In the genomic region with DNA sequence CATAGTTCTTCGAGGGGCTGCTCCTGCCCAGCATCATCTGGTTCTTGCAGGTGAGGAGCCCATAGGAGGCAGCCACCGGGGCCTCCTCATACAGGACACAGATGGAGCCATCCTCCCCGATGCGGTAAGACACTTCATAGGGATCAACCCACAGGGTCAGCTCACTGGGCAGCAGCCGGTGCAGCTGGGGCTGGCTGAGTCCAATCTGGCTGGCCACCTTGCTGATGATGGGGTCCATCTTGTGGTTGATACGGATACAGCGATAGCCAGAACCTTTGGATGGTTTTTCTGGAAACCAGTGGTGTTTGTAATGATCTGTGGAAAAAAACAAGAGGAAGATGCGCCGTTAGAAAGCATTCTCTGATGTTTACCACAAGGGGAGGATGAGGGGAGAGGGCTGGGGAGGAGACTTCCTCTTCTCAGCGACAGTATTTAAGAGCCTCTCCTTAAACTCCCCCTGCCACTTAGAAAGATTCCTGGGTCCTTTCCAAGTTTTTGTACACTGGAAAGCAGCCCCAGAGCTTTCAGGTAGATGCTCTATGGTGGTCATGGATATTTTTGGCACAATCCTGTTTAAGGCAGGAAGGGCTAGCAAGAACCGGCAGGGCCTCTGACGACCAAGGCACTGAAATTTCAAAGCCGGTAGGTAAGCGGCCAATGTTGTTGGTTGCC, we compare ENCODE assay signal across 9 mouse cellular contexts. TPM values are rescaled to one million over a fixed set of nuclear protein-coding genes. Genes with fewer than 3 reads are reported as not detected.
DNase-seq lines count a peak whose midpoint lies in the region; ATAC-seq and TF ChIP-seq lines count a peak whose summit lies in the region.
"Had no signal": no experiment of that assay in that cellular context is flagged by ENCODE, and none has a peak within 500 bp of the region (broad histone marks: within the 10 kb centered on the region; RNA-seq: fewer than 3 reads in every experiment).

No protein-coding gene starts in this region.

- peaks cover 23% of the 10 kb centered on the region for H3K4me1 ChIP-seq in bone marrow macrophage, adult 2 months (ENCODE audit: control insufficient read depth, insufficient read depth, low read length)
- H3K4me1 ChIP-seq in forebrain, embryonic 15.5 days = peaks cover 60% of the 10 kb centered on the region
- H3K4me1 ChIP-seq in kidney, adult 2 months (ENCODE audit: control insufficient read depth, insufficient read depth, low read length) = peaks cover 29% of the 10 kb centered on the region
- H3K4me1 ChIP-seq in stomach, embryonic 15.5 days = peaks cover 36% of the 10 kb centered on the region

- H3K36me3 ChIP-seq in forebrain, embryonic 15.5 days = peaks cover 4% of the 10 kb centered on the region; the same call in 1 of the 2 replicates
- peaks cover 2% of the 10 kb centered on the region; the same call in 1 of the 2 replicates for H3K36me3 ChIP-seq in kidney, adult 2 months (ENCODE audit: control insufficient read depth, insufficient read depth, low read length)
- H3K36me3 ChIP-seq in stomach, embryonic 15.5 days = peaks cover 2% of the 10 kb centered on the region; the same call in 1 of the 2 replicates

- peak; percentile 66 for DNase-seq in heart, adult 8-10 months (ENCODE audit: low spot score)
- no peak for DNase-seq in heart, postnatal 36 days
- peak; percentile 69 for DNase-seq in kidney, adult 2 months
- DNase-seq in lung, postnatal 36 days = peak; percentile 74
- no peak for DNase-seq in frontal cortex, postnatal 36 days (ENCODE audit: low spot score in 2 of 2)

- H3K9me3 ChIP-seq in forebrain, embryonic 15.5 days = no peaks in the 10 kb centered on the region
- no peaks in the 10 kb centered on the region for H3K9me3 ChIP-seq in stomach, embryonic 15.5 days

- no peak for TF ChIP-seq CTCF in bone marrow macrophage, adult 2 months (IDR thresholded peaks at IDR 0.05; ENCODE audit: low read depth, low read length)
- TF ChIP-seq CTCF in kidney, adult 2 months (conservative IDR thresholded peaks at IDR 0.05; ENCODE audit: insufficient read depth, insufficient read length, low read depth, low read length) = peak; percentile 26; the same call in 1 of the 2 replicates

- peak overlapping the region; percentile 79 for H3K4me3 ChIP-seq in bone marrow macrophage, adult 2 months (ENCODE audit: insufficient read depth, low read length)
- H3K4me3 ChIP-seq in forebrain, embryonic 15.5 days = peak overlapping the region; percentile 91
- peak overlapping the region; percentile 80 for H3K4me3 ChIP-seq in kidney, adult 2 months (ENCODE audit: insufficient read depth, low read depth, low read length)
- H3K4me3 ChIP-seq in stomach, embryonic 15.5 days (replicated peaks) = peak overlapping the region; percentile 78

- H3K27me3 ChIP-seq in forebrain, embryonic 15.5 days = no peaks in the 10 kb centered on the region
- H3K27me3 ChIP-seq in kidney, adult 2 months (replicated peaks; ENCODE audit: control insufficient read depth, insufficient read depth, low read length) = no peaks in the 10 kb centered on the region
- H3K27me3 ChIP-seq in stomach, embryonic 15.5 days (replicated peaks) = no peaks in the 10 kb centered on the region

- H3K9ac ChIP-seq in forebrain, embryonic 15.5 days (replicated peaks) = peak overlapping the region; percentile 93
- H3K9ac ChIP-seq in stomach, embryonic 15.5 days = peak overlapping the region; percentile 76; the same call in 1 of the 2 replicates

- H3K4me2 ChIP-seq in forebrain, embryonic 15.5 days (replicated peaks) = peak overlapping the region; percentile 72
- H3K4me2 ChIP-seq in stomach, embryonic 15.5 days = peak overlapping the region; percentile 71

- no peak for TF ChIP-seq POLR2A in bone marrow macrophage, adult 2 months (IDR thresholded peaks at IDR 0.05; ENCODE audit: borderline replicate concordance, low read depth, low read length)
- no peak for TF ChIP-seq POLR2A in kidney, adult 2 months (IDR thresholded peaks at IDR 0.05; ENCODE audit: low read depth, low read length)

- ATAC-seq in forebrain, embryonic 15.5 days (replicated peaks) = no peak
- no peak for ATAC-seq in stomach, embryonic 15.5 days (ENCODE audit: insufficient read depth, low FRiP score, low read depth)

- 10% methylated on average over 14 of the region's 14 CpGs for WGBS in forebrain, embryonic 15.5 days
- WGBS in kidney, adult 2 months = 30% methylated on average over 14 of the region's 14 CpGs
- WGBS in stomach, embryonic 15.5 days = 32% methylated on average over 14 of the region's 14 CpGs

- H3K27ac ChIP-seq in bone marrow macrophage, adult 2 months (ENCODE audit: insufficient read depth, low read depth, low read length) = peak overlapping the region; percentile 58
- H3K27ac ChIP-seq in forebrain, embryonic 15.5 days (replicated peaks) = peak overlapping the region; percentile 82
- H3K27ac ChIP-seq in kidney, adult 2 months (ENCODE audit: insufficient read depth, low read depth, low read length) = peak overlapping the region; percentile 83
- peak overlapping the region; percentile 86 for H3K27ac ChIP-seq in stomach, embryonic 15.5 days

- intact Hi-C loops in heart, postnatal 36 days (cut with DNase I) = loop anchor here (1.0 to 2.0 kb wide), 2 partner anchors 16 to 29 kb away; no protein-coding TSS in a partner anchor

RNA-seq across cellular contexts. Expression of gene Btg2, which starts 1.4 kb away (rescaled TPM):
- total RNA-seq in heart, adult 8-10 months (2022) = 10 to 100 TPM; 18.3 to 35.3 (median 28.0) TPM
- total RNA-seq in heart, postnatal 36 days (2021) = 10 to 100 TPM; 26.6 to 61.0 TPM
- polyA plus RNA-seq in bone marrow macrophage, adult 2 months (2012; ENCODE audit: insufficient read depth, insufficient read length, missing spikeins) = 52.4 and 54.4 TPM in 2 replicates
- 69.4 and 76.8 TPM in 2 replicates for polyA plus RNA-seq in forebrain, embryonic 15.5 days (2015; fragmentation: Nextera tagmentation; extraction: Ambion mirVana)
- polyA plus RNA-seq in kidney, adult 2 months (2012; rRNA removed) = 20.3 and 23.7 TPM in 2 replicates
- polyA plus RNA-seq in stomach, embryonic 15.5 days (2015; fragmentation: Nextera tagmentation; extraction: Ambion mirVana) = 72.2 and 72.4 TPM in 2 replicates

RNA-seq across cellular contexts. Expression of gene Chit1, which starts 33.5 kb away (rescaled TPM):
- not detected for total RNA-seq in heart, adult 8-10 months (2022)
- total RNA-seq in heart, postnatal 36 days (2021) = not detected
- not detected in 2 replicates for polyA plus RNA-seq in bone marrow macrophage, adult 2 months (2012; ENCODE audit: insufficient read depth, insufficient read length, missing spikeins)
- polyA plus RNA-seq in forebrain, embryonic 15.5 days (2015; fragmentation: Nextera tagmentation; extraction: Ambion mirVana) = 0.17 and 0.24 TPM in 2 replicates
- not detected in 2 replicates for polyA plus RNA-seq in kidney, adult 2 months (2012; rRNA removed)
- polyA plus RNA-seq in stomach, embryonic 15.5 days (2015; fragmentation: Nextera tagmentation; extraction: Ambion mirVana) = 0.70 and 1.1 TPM in 2 replicates
- total RNA-seq: adrenal gland, postnatal 36 days had no signal

RNA-seq across cellular contexts. Expression of gene Fmod, which starts 40.5 kb away (rescaled TPM):
- total RNA-seq in heart, adult 8-10 months (2022) = 10 to 100 TPM in 1 of 4 experiments, 1 to 10 TPM in 3; 5.9 to 14.1 (median 8.2) TPM
- total RNA-seq in heart, postnatal 36 days (2021) = 10 to 100 TPM in 1 of 2 experiments, 1 to 10 TPM in 1; 8.6 to 13.2 TPM
- not detected in 2 replicates for polyA plus RNA-seq in bone marrow macrophage, adult 2 months (2012; ENCODE audit: insufficient read depth, insufficient read length, missing spikeins)
- 4.2 and 6.4 TPM in 2 replicates for polyA plus RNA-seq in forebrain, embryonic 15.5 days (2015; fragmentation: Nextera tagmentation; extraction: Ambion mirVana)
- polyA plus RNA-seq in kidney, adult 2 months (2012; rRNA removed) = 9.7 and 11.9 TPM in 2 replicates
- 9.0 and 11.1 TPM in 2 replicates for polyA plus RNA-seq in stomach, embryonic 15.5 days (2015; fragmentation: Nextera tagmentation; extraction: Ambion mirVana)

Comparison
In these comparisons a context has a peak if more than half of its experiments do, and no peak if none do; other contexts are left out.
1. DNase-seq: peak in heart, adult 8-10 months (single experiment), kidney, adult 2 months (single experiment) and lung, postnatal 36 days (single experiment); none in heart, postnatal 36 days (0 of 2) and frontal cortex, postnatal 36 days (0 of 2).
2. Peak in every context shown above with its lines, with median percentiles within 50 percentile points of each other: H3K27ac ChIP-seq and H3K4me3 ChIP-seq.